Mouse (Mus musculus) spleen, adult 12 weeks (tissue): ENCODE measurements around the gene Gse1.

Source experiments
- DNase-seq: peaks from one replicate; pipeline ENCODE4 v3.0.0; 2022; ENCODE audit warnings: low spot score

The Gse1 gene

DNA sequence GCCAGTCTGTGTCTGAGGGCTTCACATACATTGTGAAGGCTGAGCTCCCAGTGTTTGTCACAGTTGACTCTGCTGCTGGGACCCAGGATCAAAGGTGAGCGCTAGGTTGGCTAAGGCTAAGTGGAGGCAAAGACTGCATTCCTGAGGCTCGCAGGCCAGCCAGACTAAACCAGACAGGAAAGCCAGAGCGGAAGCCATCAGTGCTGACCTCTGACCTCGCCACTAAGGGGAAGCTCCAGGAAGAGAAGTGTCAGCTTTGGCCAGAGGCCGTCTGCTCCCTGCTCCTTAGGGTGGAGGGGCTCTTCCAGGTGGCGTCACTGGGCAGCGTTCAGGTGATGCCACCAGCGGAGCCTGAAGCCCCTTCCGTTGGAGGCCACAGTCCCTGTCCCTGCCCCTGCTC is 347.5 kb downstream of the Gse1 start:
- no peak for DNase-seq

DNA sequence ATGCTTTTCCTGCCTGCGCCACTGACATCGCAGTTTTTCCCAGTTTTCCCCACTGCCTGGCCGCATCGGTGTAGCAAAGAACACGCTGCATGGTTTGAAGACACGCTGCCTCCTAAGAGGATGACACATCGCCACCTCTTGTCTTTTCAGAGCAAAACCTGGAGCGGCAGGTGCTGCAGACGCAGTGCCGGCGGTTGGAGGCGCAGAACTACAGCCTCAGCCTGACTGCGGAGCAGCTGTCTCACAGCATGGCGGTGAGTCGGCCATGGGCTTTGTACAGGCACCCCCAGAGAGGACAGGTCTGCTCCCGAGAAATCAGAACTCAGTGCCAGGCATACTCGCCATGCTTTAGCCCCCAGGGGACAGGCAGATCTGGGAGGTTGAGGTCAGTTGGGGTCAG is 349.6 kb downstream of the Gse1 start:
- DNase-seq, result no peak

DNA sequence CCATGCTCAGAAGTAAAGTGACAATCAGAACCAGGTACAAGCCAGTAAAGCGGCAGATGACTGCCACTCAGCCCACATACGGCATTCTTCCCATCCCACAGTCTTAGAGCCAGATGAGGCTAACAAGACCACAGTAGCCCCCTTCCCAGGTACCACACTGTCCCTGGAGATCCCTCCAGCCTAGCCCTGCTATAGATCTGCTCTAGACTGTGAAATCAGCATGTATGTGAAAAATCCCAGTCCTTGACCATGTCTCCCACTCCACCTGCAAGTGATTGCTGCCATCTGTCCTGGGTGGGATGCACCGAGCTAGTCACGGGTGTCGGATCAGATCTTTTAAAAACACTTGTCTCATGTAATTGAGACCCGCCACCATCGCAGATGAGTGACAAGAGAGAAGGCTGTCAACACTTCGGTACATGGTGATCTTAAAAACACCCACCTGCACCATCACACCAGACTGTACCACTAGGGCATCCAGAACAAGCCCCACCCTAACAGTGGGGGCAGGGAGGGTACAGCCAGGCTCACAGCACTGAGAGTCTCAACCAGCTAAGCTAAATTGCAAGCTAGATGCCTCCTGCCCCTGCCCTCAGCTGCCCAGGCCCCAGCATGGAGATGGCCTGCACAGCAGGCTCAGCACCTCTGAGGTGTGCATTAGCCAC is 352.2 kb downstream of the Gse1 start:
- no peak for DNase-seq

DNA sequence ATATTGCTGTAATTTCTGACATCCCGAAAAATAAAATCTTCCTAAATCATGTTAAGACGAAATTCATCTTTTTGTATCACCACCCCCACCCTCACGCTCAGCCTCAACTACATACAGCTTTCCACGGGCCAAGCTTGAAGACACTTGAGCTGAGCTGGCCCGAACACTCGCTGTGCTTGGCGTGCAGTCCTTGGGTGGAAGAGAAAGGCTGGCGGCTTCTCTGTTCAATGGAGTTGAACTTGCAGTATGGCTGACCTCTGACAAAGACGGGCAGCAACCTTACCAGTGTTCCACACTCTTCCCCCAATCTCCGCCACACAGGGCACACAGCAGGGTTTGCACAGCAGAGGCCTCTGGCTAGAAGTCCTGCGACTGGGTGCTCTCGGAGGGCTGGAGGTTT is 353.1 kb downstream of the Gse1 start:
- no peak for DNase-seq

DNA sequence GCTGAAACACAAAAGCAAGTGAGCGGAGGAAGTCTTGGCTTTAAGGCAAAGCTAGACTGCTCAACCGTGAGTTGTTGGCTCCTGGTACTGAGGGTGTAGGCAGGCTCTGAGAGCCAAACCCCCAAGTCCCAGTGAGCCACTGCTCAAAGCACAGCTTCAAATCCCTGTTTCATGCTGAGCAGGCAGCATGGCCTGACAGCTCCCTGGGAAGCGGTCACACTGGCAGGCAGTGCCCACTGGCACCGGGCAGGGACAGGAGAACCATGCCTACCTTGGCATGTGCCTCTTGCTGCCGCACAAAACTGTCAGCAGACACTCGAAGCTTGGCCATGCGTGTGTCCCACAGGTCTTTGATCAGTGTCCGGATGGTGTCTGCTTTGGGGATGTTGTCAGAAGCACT is 353.6 kb downstream of the Gse1 start:
- DNase-seq, result no peak

DNA sequence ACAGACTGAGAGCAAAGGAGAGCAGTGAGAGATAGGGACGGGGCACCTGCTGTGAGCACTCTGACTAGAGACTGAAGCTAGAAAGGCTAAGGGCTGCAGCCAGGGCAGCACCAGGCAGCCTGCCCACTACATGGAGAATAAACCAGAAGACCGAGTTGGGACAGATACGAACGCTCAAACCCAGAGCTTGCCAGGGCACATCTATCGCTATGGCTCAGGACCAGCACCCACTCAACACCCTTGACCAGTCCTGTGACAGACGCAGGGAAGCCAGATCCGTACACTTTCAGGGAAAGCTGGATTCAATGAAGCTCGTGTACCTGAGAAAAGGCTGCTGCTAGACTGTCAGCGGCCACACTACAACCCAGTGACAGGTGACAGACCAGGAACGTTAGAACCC is 357.3 kb downstream of the Gse1 start:
- DNase-seq, result no peak

DNA sequence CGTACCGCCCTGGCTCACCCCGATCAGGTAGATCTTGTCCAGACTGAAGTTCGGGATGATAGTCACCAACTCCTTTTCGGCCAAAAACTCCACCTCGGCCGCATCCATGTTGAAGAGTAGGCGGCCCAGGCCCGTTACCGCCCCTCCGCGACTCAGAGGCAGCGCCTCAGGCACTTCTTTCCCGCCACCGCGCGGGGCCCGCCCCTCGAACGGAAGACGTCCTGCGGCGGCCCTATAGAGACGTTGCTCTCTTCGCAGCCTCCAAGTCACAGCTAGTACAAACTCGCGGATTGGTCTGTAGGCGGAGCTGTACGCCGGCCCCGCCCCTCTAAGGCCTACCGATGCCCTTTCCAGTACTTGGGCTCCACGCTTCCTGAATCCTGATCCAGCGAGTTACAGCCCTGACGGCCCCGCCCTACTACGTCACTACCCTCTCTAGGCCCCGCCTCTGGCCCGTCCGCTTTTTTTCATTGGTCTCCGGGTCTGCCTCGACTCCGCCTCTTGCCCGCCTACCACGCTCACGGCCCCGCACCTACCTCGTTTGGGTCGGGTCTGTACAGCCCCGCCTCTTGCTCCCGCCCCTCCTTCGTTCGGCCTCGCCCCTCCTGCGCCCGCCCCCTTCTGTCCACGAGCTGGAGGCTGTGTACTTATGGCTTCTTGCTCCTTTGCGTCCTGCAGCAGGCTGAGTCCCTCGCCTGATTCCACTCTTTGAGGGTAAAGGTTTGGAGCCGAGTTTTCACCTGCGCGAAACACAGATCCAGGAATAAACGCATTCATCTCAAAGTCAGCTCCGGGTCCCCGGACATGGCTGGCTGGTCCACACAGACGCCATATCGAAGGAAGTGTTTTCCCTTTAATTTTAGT is 360.9 kb downstream of the Gse1 start, which contains the start of gene Gins2:
Gins2 (minus strand) TSS at position 397 of the 864 bp plus-strand sequence.
- peak; percentile 98 for DNase-seq

DNA sequence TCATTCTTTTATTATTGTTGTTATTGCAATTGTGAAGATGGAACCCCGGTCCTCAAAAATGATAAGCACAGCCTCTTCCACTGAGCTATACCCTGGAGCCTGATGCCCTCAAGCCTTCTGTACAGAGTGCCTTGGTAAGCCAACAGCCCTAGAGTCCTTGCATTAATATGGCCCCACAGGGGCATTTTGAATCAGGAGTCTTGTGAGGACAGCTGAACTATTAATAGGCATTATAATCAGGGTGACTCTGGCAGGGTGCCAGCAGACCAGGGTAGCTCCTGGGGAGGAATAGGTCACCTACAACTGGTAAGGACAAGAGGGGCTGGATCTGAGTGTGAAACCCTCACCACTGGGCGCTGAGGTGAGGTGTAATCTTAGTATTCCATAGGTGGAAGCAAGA is 361.7 kb downstream of the Gse1 start:
- DNase-seq, result no peak

DNA sequence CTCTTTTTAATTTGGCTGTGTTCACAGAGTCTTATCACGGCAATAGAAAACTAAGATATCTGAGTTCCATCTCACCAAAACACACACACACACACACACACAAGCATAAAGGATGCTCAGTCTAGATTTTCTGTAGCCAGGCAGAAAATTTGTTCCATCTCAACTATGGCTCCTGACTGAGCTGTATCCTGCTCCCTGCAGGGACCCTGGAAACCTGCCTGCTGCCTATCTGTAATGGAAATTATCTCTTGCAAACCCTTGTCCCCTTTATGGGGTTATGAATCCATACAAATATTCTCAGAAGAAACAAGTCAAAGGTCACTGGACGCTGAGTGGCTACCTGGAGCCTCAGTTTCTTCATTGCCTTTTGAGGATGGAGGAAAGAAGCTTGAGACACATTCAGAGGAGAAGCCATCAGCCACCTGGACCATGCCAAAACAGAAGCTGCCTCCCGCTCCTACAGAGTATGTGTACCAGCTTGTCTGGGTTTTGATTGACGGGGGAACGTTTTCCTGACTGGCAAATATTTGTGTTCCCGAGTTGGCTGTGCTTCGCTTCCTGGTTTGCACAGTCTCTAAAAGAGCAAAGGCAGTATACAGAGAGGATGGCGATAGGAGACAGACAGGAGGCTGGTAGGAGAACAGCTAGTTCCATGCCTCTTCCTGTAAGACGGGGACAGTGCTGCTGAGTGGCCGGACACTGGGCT is 363.5 kb downstream of the Gse1 start:
- no peak for DNase-seq

DNA sequence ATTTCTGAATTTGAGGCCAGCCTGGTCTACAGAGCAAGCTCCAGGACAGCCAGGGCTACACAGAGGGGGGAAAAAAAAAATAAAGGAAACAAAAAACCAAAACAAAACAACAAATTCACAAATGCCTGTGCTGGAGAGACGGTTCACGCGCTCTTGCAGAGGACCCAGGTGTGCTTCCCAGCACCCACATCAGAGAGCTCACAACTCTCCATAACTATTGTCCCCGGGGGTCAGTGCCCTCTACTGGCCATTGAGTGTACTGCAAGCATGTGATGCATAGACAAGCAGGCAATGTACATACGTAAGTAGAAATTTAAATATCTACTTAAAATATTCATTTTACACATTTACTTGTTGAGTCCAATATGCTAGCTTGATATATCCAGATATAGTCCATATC is 366.3 kb downstream of the Gse1 start:
- no peak for DNase-seq

DNA sequence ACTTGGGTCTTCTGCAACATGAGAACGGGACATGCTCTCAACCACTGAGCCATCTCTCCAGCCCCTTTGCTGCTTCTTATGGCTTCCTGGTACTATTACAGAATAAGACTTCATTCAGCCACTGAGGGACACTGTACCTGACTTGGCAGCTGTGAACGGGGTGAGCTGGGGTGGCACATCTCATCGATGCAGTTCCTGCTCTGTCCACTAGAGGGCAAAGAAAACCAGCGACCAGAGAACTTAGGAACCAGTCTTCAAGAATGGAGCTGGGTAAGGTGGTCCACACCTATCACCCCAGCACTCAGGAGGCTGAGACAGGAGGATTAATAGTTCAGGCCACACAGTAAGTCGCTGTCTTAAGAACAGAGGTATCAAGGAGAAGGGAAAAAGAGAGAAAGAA is 367.7 kb downstream of the Gse1 start:
- peak; percentile 54 for DNase-seq

DNA sequence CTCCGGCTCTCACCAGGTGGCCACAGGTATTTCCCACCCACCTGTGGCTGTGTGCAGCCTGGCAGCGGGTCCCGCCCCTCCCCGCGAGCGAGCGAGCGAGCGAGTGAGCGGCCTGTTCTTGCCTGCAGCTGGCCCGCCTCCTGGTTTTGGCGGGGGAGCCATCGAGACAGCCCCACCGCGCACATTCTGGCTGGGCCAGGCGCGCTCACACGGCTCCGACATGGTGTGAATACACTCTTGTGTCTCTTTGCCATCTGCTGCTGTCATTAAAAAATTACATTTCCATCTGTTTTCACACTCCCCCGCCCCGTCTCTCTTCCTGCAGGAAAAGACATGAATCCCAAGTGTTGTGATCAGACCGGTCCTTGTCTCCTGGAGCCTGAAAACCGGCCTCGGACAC is 370.3 kb downstream of the Gse1 start:
- DNase-seq, result no peak

DNA sequence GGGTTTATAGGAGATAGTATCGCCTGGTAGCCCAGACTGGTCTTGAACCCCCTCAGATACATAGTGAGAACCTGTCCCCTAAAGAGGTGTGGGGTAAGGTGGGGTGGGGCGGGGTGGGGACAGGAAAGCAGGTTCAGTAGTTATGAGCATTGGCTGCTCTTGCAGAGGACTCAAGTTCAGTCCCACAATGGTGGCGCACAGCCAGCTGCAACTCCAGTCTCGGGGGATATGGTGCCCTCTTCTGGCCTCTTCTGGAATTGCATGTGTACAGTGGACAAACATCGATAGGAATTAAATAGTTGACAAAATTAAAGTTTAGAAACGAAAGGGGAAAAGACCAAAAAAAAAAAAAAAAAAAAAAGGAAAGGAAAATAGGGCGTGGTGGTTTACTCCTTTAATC is 371.2 kb downstream of the Gse1 start:
- DNase-seq, result peak; percentile 63

DNA sequence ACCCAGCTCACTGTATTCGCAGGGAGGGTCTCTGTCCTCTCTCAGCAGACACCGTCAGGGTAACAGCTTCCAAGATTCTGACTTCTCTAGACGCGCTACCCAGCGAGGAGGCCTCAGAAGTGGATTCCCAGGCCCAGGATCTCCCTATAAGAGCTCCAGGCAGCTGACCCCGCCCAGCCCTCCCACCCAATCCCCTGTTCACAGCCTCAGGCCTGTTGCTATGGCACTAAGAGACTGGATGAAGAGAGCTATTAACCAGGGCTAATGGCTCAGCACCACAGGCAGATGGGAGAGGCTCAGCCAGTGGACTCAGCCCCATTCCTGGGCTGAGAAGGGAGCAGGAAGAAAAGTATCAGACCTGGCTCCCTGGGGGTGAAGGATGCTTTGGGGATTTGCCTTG is 374.4 kb downstream of the Gse1 start:
- DNase-seq, result no peak

DNA sequence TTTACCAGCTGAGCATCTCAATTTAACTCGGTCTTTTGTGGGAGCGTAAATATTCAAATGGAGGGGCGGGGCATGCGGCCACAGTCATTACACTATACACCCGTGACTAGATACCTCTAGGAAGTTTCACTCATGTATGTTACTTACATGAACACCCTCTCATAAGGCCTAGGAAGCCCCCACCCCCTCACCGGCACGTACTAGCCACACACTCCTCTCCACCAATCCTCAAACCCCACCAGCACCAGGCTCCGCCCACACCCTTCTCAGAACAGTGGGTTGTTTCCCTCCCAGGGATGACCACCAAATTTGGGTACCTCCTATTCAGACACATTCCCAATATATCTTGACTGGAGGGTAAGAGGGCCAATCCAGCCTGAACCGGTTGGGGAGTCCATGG is 379.2 kb downstream of the Gse1 start:
- no peak for DNase-seq

DNA sequence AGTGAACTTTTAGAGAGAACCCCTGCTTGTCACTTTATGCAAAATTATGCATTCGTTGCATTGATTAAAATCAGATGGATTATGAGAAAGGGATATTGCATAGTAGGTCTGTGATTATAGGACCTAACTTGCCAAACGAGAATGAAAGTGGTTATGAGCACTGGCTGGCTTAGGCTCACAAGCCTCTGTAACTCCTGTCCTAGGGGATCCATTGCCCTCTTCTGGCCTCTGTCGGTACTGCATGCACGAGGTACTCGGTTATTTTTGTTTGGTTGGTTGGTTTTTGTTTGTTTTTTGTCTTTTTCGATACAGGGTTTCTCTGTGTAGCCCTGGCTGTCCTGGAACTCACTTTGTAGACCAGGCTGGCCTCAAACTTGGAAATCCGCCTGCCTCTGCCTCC is 379.6 kb downstream of the Gse1 start:
- DNase-seq, result peak; percentile 65

DNA sequence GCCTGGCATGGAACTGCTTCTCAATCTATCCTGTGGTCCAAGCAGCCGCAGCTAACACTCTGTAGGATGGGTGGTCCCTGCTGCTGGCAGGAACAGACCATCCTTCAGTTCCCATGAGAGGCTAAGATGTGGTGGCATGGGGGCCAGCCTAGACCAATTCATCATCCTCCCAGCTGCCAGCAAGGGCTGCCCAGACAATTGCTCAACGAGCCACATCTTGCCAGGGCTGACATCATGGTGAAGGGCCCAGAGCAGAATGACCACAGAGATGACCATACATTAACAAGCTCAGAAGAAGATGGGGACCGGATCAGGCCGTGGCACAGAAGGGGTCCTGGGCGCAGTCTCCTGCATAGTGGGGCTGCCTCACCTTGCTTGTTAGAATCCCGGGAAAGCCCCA is 382.6 kb downstream of the Gse1 start:
- no peak for DNase-seq

DNA sequence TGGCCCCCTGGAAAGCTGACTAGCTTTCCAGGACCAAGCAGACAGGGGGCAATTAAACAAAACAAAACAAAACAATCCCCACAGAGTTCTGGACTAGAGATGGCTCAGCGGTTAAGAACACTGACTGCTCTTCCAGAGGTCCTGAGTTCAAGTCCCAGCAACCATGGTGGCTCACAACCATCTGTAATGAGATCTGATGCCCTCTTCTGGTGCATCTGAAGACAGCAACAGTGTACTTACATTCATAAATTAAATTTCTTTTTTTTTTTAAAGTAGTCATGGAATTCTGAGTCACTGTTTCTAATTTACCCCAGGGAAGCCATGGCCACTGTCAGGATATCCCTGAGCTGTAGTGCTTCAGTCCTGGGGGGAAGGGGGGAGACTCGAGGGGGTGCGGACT is 386.2 kb downstream of the Gse1 start:
- no peak for DNase-seq

DNA sequence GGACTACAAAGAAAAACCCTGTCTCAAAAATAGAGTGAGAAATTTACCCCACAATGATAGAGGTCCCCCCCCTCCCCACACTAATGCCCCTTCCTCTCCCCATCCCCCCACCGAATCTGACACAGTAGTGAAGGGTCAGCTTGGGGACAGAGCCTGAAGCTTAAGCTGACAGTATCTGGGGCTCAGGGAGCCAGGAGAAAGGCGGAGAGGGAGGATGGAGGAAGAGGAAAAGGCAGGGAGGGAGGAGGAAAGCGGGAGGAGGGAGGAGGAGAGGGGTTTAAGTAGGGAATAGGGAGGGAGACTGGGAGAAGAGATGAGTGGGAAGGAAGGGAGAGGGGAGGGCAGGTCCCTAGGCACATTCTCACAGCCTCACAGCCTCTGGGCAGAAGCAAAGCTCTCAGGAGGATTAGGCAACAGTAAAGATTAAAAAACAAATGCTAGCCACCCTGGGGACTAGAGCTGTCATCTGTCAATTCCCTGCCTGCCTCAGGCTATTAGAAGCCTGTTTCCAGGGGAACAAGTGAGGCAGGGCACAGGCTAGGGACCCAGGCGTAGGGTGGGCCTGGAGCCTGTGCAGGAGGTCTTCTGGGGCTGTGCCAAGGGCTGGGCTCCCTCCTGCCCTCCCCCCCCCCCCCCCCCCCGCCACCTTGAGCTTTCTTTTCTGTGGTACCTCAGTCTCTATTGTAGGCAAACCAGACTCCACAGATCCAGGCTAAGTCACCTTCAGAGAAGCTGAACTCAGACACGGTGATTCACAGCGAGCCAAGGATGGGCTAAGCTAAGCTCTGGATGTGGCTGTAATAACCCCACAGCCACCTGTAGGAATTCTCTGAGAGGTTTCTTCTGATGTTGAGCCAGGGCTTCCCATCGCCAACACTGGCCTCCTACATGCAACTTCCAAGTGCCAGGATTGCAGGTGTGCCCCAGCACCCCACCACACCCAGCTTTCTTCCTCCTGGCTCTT is 388.7 kb downstream of the Gse1 start:
- DNase-seq, result no peak

DNA sequence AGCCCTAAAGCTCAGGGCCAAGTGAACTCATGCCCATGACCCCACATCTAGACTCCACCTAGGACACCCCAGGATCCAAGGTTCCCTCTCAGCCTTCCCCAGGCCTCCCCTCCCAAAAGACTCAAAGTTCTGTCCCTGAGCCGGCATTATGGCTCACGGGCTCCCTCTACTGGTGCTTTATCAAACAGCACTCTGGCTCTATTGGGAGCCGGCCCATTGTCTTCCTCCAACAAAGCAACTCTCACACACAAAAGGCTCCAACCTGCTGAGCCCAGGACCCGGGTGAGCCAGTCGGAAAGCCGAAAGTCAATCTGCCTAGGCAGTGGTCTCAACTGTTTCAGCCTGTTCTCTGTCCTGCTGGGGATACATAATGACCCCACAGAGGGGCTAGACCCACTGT is 389.9 kb downstream of the Gse1 start:
- peak; percentile 52 for DNase-seq

DNA sequence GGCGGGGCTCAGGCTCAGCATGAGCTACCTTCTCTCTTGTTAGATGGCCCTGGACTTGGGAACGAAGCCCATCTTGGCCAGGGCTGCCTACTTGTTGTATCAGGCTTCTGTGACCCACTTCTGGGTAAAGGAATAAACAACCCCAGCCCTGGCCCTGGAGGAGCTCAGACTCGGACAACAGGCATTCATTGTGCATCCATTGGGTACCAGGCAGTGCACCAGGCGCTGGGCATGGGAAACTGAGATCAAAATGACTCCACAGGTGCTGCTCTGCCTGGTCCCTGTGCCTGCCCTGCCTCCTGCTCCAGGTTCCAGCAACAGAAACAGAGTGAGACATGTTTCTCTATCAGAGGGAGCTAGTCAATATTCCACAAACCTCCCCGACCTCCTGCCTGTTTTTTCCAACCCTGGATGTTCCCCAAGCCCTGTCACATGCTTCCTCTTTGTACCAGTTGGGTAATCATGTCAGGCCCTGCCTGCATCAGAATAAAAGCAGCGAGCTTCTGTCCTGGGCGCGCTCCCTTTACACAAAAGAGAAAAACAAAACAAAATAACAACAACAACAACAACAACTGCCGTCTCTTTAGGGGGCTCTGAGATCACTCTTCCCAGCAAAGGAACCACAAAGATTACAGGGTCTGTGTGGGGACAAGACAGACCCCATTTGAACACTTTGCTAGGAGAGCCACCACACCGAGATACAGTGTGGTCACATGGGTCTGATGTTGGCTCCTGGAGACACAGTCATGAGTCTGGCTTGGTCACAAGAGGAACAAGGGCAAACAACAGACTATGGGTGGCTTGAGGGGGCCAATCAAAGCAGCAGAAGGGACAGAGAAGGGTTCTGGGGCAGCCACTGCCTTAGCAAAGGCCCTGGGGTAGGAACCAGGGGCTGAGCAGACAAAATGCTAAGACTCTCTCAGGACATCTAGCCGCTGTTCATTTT is 391.3 kb downstream of the Gse1 start:
- DNase-seq, result no peak
